Mouse (Mus musculus): ENCODE data around the gene Lamp5. TPM values are rescaled to one million over a fixed set of nuclear protein-coding genes. Genes with fewer than 3 reads are reported as not detected.

The Lamp5 gene
- total RNA-seq (2021) (under 1 TPM in 1 of 2 experiments, not detected in 1; 0.20 TPM), polyA plus RNA-seq (2012; rRNA removed) (0.12 TPM in 1 of 2 replicates, not detected in the other)
- long read RNA-seq, result 0 reads

GRCm38 (mm10) chr2:136051688-136052289 lies at the start of gene Lamp5:
Gene Lamp5 (plus strand): TSS chr2:136052239.
- no peak within 1 kb of the TSS for H3K27ac ChIP-seq
- no peak for TF ChIP-seq CTCF (IDR thresholded peaks at IDR 0.05)
- TF ChIP-seq POLR2A (IDR thresholded peaks at IDR 0.05; ENCODE audit: insufficient read depth, low read depth, low read length), result no peak
- no peak for TF ChIP-seq EP300 (IDR thresholded peaks at IDR 0.05; ENCODE audit: insufficient read depth, low read depth, low read length)
- WGBS, result 12% methylated on average over 8 of the region's 8 CpGs
- no peak within 1 kb of the TSS for H3K9ac ChIP-seq (ENCODE audit: low read depth, low read length)
- H3K27me3 ChIP-seq (ENCODE audit: control insufficient read depth, insufficient read depth, low read length), result no peaks in the 10 kb centered on the region
- H3K79me2 ChIP-seq (replicated peaks; ENCODE audit: control insufficient read depth, insufficient read depth, low read length), result no peaks in the 10 kb centered on the region
- H3K36me3 ChIP-seq (ENCODE audit: control insufficient read depth, insufficient read depth, low read length), result no peaks in the 10 kb centered on the region
- no peak for DNase-seq
- no peaks in the 10 kb centered on the region for H3K4me1 ChIP-seq (ENCODE audit: control insufficient read depth, insufficient read depth, low read length)
- intact Hi-C loops (cut with DNase I), result no loop called here
- no peak within 1 kb of the TSS for H3K4me3 ChIP-seq

- Histone ChIP-seq H3K4me1 (ENCODE audit: control insufficient read depth, insufficient read depth, low read length) (no peaks in the 10 kb centered on the region), H3K36me3 (ENCODE audit: control insufficient read depth, insufficient read depth, low read length) (no peaks in the 10 kb centered on the region), H3K27ac (no peak overlapping the region), H3K79me2 (replicated peaks; ENCODE audit: control insufficient read depth, insufficient read depth, low read length) (no peaks in the 10 kb centered on the region), H3K4me3 (no peak overlapping the region), H3K27me3 (ENCODE audit: control insufficient read depth, insufficient read depth, low read length) (no peaks in the 10 kb centered on the region), H3K9ac (ENCODE audit: low read depth, low read length) (no peak overlapping the region)
- TF ChIP-seq EP300 (IDR thresholded peaks at IDR 0.05; ENCODE audit: insufficient read depth, low read depth, low read length) (no peak), CTCF (IDR thresholded peaks at IDR 0.05) (no peak), POLR2A (IDR thresholded peaks at IDR 0.05; ENCODE audit: insufficient read depth, low read depth, low read length) (no peak)
- 93% methylated on average over 1 of the region's 1 CpGs for WGBS
- intact Hi-C loops (cut with DNase I), result no loop called here
- DNase-seq, result no peak
These were observed 48.2 kb upstream of the Lamp5 start for GRCm38 (mm10) chr2:136003836-136004235.

- Histone ChIP-seq H3K4me3 (no peak overlapping the region), H3K9ac (ENCODE audit: low read depth, low read length) (no peak overlapping the region), H3K27me3 (ENCODE audit: control insufficient read depth, insufficient read depth, low read length) (no peaks in the 10 kb centered on the region), H3K79me2 (replicated peaks; ENCODE audit: control insufficient read depth, insufficient read depth, low read length) (no peaks in the 10 kb centered on the region), H3K27ac (no peak overlapping the region), H3K36me3 (ENCODE audit: control insufficient read depth, insufficient read depth, low read length) (no peaks in the 10 kb centered on the region), H3K4me1 (ENCODE audit: control insufficient read depth, insufficient read depth, low read length) (no peaks in the 10 kb centered on the region)
- intact Hi-C loops (cut with DNase I), result no loop called here
- WGBS, result 87% methylated on average over 5 of the region's 5 CpGs
- TF ChIP-seq POLR2A (IDR thresholded peaks at IDR 0.05; ENCODE audit: insufficient read depth, low read depth, low read length) (no peak), EP300 (IDR thresholded peaks at IDR 0.05; ENCODE audit: insufficient read depth, low read depth, low read length) (no peak), CTCF (IDR thresholded peaks at IDR 0.05) (no peak)
- no peak for DNase-seq
These were observed 45.8 kb upstream of the Lamp5 start for GRCm38 (mm10) chr2:136006280-136006679.

DNA sequence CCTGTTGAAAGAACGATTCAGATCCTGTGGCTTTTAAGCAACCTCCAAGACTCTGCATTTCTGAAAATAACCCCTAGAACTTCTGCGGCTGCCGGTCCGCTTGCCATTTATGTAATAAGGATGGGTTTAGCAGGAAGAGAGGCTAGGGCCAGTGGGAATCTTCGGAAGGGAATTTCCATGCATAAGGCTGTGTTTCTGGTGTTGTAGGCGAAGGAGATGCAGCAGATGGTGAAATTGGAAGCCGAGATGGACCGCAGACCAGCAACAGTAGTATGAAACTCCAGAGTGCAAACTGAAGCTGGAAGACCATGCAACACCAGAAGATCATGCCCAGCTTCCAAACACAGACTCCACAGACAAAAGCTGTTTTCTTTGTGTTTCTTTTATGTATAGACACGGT lies 39.3 kb upstream of the Lamp5 start:
- Histone ChIP-seq H3K27ac (no peak overlapping the region), H3K79me2 (replicated peaks; ENCODE audit: control insufficient read depth, insufficient read depth, low read length) (no peaks in the 10 kb centered on the region), H3K4me1 (ENCODE audit: control insufficient read depth, insufficient read depth, low read length) (no peaks in the 10 kb centered on the region), H3K36me3 (ENCODE audit: control insufficient read depth, insufficient read depth, low read length) (no peaks in the 10 kb centered on the region), H3K27me3 (ENCODE audit: control insufficient read depth, insufficient read depth, low read length) (no peaks in the 10 kb centered on the region), H3K9ac (ENCODE audit: low read depth, low read length) (no peak overlapping the region), H3K4me3 (no peak overlapping the region)
- WGBS, result 94% methylated on average over 9 of the region's 9 CpGs
- intact Hi-C loops (cut with DNase I), result no loop called here
- no peak for DNase-seq
- TF ChIP-seq EP300 (IDR thresholded peaks at IDR 0.05; ENCODE audit: insufficient read depth, low read depth, low read length) (no peak), POLR2A (IDR thresholded peaks at IDR 0.05; ENCODE audit: insufficient read depth, low read depth, low read length) (no peak), CTCF (IDR thresholded peaks at IDR 0.05) (no peak)

- Histone ChIP-seq H3K36me3 (ENCODE audit: control insufficient read depth, insufficient read depth, low read length) (no peaks in the 10 kb centered on the region), H3K27ac (no peak overlapping the region), H3K4me3 (no peak overlapping the region), H3K27me3 (ENCODE audit: control insufficient read depth, insufficient read depth, low read length) (no peaks in the 10 kb centered on the region), H3K79me2 (replicated peaks; ENCODE audit: control insufficient read depth, insufficient read depth, low read length) (no peaks in the 10 kb centered on the region), H3K4me1 (ENCODE audit: control insufficient read depth, insufficient read depth, low read length) (no peaks in the 10 kb centered on the region), H3K9ac (ENCODE audit: low read depth, low read length) (no peak overlapping the region)
- DNase-seq, result no peak
- intact Hi-C loops (cut with DNase I), result no loop called here
- 89% methylated on average over 4 of the region's 4 CpGs for WGBS
- no peak for TF ChIP-seq EP300 (IDR thresholded peaks at IDR 0.05; ENCODE audit: insufficient read depth, low read depth, low read length)
- TF ChIP-seq POLR2A (IDR thresholded peaks at IDR 0.05; ENCODE audit: insufficient read depth, low read depth, low read length), result no peak
- no peak for TF ChIP-seq CTCF (IDR thresholded peaks at IDR 0.05)
These were observed 3.6 kb upstream of the Lamp5 start for GRCm38 (mm10) chr2:136048464-136048863.

DNA sequence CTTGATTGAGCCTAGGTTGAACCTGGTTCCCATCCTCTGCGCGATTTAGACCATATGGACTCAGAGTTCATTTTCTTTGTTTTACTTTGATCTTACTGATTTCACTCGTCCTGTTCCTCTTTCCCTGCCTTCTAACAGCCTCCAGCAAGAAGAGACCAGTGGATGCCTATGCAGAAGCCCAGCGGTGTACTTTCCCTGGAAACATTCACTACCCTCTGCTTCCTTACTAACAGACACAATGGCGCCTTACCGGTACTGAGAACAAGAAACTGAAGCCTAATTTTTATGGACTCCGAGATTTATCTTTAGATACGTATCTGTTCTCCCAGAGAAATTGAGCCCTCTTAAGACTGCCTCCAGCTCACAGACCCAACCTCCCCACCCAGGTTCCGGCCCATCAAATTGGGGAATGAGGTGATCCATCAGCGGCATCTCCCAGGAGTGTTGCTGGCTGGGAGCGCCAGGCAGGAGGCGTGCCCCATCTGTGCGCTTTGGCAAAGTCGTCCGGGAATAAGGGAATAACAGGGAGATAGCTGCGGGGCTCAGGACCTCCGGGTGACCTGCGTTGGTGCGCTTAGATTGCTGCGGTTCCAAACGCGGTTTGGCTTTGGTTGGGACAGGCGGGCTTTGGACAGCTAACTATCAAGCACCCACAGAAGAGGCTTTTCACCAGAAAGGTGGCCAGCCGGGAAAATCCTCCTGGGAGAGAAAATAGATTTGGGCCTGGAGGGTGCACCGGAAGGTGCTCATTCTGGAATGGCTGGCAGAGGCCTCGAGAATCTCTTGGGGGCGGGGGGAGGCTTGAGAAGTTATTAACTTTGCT lies 1.0 kb upstream of the Lamp5 start:
- no peak for DNase-seq
- Histone ChIP-seq H3K36me3 (ENCODE audit: control insufficient read depth, insufficient read depth, low read length) (no peaks in the 10 kb centered on the region), H3K9ac (ENCODE audit: low read depth, low read length) (no peak overlapping the region), H3K4me1 (ENCODE audit: control insufficient read depth, insufficient read depth, low read length) (no peaks in the 10 kb centered on the region), H3K27me3 (ENCODE audit: control insufficient read depth, insufficient read depth, low read length) (no peaks in the 10 kb centered on the region), H3K4me3 (no peak overlapping the region), H3K79me2 (replicated peaks; ENCODE audit: control insufficient read depth, insufficient read depth, low read length) (no peaks in the 10 kb centered on the region), H3K27ac (no peak overlapping the region)
- intact Hi-C loops (cut with DNase I), result no loop called here
- WGBS, result 21% methylated on average over 27 of the region's 27 CpGs
- TF ChIP-seq CTCF (IDR thresholded peaks at IDR 0.05) (no peak), EP300 (IDR thresholded peaks at IDR 0.05; ENCODE audit: insufficient read depth, low read depth, low read length) (no peak), POLR2A (IDR thresholded peaks at IDR 0.05; ENCODE audit: insufficient read depth, low read depth, low read length) (no peak)
